Mouse (Mus musculus) megakaryocyte-erythroid progenitor cell, adult 5-6 weeks (primary cell): ENCODE measurements around the gene 3110040N11Rik. TPM values are rescaled to one million over a fixed set of nuclear protein-coding genes. Genes with fewer than 3 reads are reported as not detected.

Source experiments
- ATAC-seq: replicated peaks from 2 replicates; pipeline ENCODE4 v1.8.0; 2016; ENCODE audit warnings: mild to moderate bottlenecking, inconsistent platforms; ENCODE audit not compliant: severe bottlenecking, poor library complexity, low FRiP score, low TSS enrichment
- total RNA-seq, 2 experiments: library from RNA; stranded (forward) in 1 of 2; stranded (reverse) in 1 of 2; fragments of 200-1000, 215-1000 nt in 1 of 2; fragments of >200 nt in 1 of 2; fragmentation: Nextera tagmentation in 1 of 2; gene quantifications; 2 replicates each; pipeline ENCODE4 v1.2.3; 2014 to 2017

Gene 3110040N11Rik
- total RNA-seq, 2 experiments from 2014 or later, result 46.0 to 67.5 TPM

DNA sequence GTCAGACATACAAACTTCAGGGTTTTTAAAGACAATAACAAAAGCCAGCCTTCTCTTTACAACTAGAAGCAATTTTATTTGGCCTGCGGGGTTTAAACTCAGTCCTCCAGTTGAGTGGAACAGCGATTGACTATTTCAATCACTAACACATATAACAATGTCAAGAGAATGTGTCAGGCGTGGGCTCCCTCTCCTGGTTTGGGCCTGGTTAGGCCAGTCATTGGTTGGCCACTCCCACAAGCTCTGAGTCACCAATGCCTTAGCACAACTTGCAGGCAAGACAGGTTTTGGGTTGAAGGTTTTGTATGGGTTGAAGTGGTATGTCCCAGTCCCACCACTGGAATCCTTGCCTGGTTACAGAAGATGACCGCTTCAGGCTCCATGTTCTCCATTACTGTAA is 45.1 kb downstream of the 3110040N11Rik start:
- ATAC-seq, result peak; percentile 90

DNA sequence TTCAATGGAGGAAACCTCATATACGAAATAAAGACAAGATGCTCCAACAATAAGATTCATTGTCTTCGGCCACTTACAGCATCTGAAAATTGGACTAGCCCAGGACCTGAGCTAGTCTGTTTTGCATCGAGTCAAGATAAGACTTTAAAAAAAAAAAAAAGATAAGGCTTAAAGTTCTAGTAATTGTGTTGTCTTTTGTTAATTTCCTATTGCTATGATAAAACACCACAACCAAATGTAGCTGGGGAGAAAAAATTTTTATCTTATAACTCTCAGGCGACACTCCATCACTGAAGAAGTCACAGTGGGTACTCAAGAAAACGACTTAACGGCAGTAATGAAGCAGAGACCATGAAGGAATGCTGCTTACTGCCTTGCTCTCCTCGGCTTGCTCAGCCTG is 49.3 kb downstream of the 3110040N11Rik start:
- no peak for ATAC-seq

DNA sequence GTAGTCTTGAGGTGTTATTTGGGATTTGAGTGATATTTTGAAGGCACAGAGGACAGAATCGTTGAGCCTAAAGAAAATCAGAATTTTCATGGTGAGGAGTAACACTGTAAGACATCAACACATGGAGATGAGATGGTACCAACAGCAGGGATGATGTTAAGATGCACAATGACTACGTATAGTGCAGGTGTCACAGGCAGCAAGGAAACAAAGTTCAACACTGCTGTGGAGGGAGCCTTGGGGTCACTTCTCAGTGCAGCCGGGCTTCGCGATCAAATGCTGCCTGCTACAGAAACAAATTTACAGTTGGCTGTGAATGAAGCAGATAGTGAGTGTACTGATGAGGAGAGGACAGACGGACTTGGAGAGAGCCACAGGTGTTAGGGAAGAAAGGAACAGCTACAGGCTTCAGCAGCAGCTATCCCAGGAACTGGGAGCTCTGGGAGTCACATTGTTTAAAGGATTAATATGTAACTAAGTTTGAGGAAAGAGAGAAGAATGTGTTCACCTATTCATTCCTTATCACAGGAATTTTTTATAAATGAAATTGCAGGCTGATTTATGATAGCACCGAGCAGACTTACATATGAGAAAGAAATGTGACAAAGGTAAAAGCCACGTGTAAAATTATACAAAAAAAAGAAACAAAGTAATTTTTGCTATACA is 50.4 kb downstream of the 3110040N11Rik start:
- ATAC-seq, result no peak

DNA sequence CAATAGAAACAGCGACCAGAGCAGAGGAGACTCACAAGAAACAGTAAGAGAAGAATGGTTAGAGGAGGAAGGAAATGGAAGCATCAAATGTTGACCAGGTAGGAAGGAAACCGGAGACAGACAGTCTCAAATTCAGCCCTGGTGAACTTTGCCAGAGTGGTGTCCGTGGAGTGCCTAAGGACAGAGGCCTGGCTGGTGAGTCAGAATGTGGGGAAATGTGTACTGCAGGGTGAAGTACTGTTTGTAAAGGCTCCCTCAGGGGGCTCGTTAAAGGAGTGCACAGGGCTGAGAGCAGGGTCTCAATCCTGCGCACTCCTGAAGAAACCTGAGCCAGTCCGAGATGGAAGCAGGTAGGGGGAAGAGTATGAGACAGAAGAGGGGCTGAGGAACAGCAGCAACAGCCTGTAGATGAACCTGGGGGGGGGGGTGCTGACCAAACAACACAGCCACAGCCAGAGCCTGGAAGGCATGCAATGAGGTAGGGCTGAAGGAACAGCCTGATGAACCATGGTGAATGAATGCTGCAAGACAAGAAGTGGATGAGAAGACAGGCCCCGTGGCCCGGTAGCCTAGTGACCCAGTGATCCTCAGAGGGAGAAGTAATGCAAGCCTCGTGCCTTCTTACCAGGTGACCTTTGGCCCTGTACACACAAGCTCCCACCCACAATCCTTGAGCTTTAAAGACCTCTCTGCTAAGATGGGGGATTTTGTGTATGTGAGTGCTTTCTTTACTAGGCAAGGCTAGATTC is 53.8 kb downstream of the 3110040N11Rik start:
- no peak for ATAC-seq

DNA sequence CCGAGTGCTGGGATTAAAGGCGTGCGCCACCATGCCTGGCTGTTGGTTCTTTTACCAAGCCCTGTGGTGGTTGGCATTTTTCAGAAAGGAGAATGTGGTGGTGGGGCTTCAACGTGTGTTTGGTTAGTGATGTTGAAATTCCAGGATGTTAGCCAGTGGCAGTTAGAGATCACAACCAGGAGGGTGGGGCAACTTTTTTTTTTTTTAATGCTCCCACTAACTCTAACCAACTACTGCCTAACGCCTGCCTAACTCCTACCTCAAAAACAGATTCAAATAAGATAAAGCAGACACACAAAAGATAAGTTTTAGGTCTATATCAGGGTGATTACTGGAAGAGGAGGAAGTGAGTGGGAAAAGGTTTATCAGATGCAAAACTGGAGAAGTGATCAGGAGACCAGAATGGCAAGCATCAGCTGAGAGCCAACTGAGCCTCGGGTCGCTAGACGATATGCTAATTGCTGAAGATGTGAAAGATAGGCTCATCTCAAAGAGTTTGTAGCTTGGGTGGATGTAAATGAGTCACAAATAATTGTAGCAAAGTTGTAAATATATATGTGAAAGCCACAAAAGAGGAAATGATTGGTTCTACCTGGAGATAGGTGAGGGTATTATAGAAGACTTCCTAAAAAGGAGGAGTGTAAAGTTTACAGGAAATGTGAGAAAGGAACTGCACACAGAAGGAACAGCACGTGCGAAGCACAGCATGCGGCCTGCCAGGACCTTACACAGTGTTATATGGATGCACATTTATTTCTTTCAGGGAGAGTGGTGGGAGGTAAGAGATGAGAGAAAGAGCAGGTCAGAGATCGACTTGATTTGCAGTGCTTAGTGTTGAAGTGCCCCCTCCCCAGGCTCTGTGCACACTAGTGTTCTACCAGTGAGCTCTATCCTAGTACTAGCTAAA is 56.8 kb downstream of the 3110040N11Rik start:
- ATAC-seq, result no peak

Other genes with a start within 250 kb of the 3110040N11Rik start
- gene Fsd2, start 222.5 kb downstream of the 3110040N11Rik start, total RNA-seq (2014; fragmentation: Nextera tagmentation), result not detected in 2 replicates
- gene Fsd2, start 222.5 kb downstream of the 3110040N11Rik start, total RNA-seq (2017), result 0.19 TPM in 1 of 2 replicates, not detected in the other
- 13.5 and 21.5 TPM in 2 replicates for gene Whamm, start 218.2 kb downstream of the 3110040N11Rik start, total RNA-seq (2014; fragmentation: Nextera tagmentation)
- 17.7 and 33.8 TPM in 2 replicates for gene Whamm, start 218.2 kb downstream of the 3110040N11Rik start, total RNA-seq (2017)
- 0.33 and 3.3 TPM in 2 replicates for gene Homer2, start 82.0 kb downstream of the 3110040N11Rik start, total RNA-seq (2014; fragmentation: Nextera tagmentation)
- gene Homer2, start 82.0 kb downstream of the 3110040N11Rik start, total RNA-seq (2017), result 1.4 and 3.4 TPM in 2 replicates
- 52.4 and 55.1 TPM in 2 replicates for gene Ramac, start 26.6 kb downstream of the 3110040N11Rik start, total RNA-seq (2014; fragmentation: Nextera tagmentation)
- gene Ramac, start 26.6 kb downstream of the 3110040N11Rik start, total RNA-seq (2017), result 73.6 and 96.6 TPM in 2 replicates
- gene Btbd1, start 40.0 kb upstream of the 3110040N11Rik start, total RNA-seq (2014; fragmentation: Nextera tagmentation), result 52.4 and 59.3 TPM in 2 replicates
- gene Btbd1, start 40.0 kb upstream of the 3110040N11Rik start, total RNA-seq (2017), result 114 and 118 TPM in 2 replicates
- gene Gm10160, start 66.3 kb upstream of the 3110040N11Rik start, total RNA-seq (2014; fragmentation: Nextera tagmentation), result not detected in 2 replicates
- not detected in 2 replicates for gene Gm10160, start 66.3 kb upstream of the 3110040N11Rik start, total RNA-seq (2017)
- gene Tm6sf1, start 69.5 kb upstream of the 3110040N11Rik start, total RNA-seq (2014; fragmentation: Nextera tagmentation), result 4.8 and 15.9 TPM in 2 replicates
- 7.4 and 13.3 TPM in 2 replicates for gene Tm6sf1, start 69.5 kb upstream of the 3110040N11Rik start, total RNA-seq (2017)
- gene Hdgfl3, start 145.0 kb upstream of the 3110040N11Rik start, total RNA-seq (2014; fragmentation: Nextera tagmentation), result 0.32 and 0.76 TPM in 2 replicates
- gene Hdgfl3, start 145.0 kb upstream of the 3110040N11Rik start, total RNA-seq (2017), result 0.56 and 3.6 TPM in 2 replicates
- gene Bnc1, start 202.8 kb upstream of the 3110040N11Rik start, total RNA-seq (2014; fragmentation: Nextera tagmentation), result not detected in 2 replicates
- not detected in 2 replicates for gene Bnc1, start 202.8 kb upstream of the 3110040N11Rik start, total RNA-seq (2017)